Mouse (Mus musculus): ENCODE measurements around the gene Htr6. TPM values are rescaled to one million over a fixed set of nuclear protein-coding genes. Genes with fewer than 3 reads are reported as not detected.
A peak's percentile ranks its signal among the peaks of the same experiment; 100 is the strongest.

The Htr6 gene
- 0.15 TPM in 1 of 2 replicates, not detected in the other for polyA plus RNA-seq (2015; fragmentation: Nextera tagmentation; extraction: Ambion mirVana)

DNA sequence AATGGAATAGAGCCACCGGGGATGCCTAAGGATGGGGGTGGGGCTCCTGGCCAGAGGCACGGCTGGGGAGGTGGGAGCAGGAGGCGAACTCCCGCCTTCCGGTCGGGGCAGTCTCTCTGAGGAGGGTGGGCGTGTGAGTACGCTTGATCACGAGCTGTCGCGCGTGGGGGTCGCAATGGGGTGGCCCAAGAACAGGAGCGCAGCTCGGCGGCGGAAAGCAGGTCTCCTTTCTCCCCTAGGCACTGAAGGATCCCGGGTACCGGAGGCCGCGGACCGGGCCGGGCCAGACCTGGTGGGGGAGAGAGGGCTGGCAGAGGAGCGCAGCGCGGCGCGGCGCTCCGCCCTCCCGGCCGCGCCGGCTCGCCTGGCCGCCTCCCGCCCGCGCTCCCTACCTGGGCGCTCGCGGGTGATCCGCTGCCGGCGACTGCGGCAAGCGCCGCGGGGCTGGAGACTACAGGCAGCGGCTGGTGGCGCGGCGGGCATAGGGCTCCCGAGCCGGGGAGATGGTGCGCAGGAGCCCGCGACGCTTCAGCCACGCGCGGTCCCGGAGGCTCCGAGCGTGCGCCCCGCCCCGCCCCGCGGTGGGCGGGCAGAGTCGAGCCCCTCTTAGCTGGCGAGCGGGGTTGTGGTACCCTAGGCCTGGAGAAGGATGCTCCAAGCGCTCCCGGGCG is at the start of gene Htr6:
TSS of gene Htr6 (minus strand) at position 530 of the 671 bp plus-strand sequence.
- under 1% methylated on average over 63 of the region's 77 CpGs for WGBS
- Histone ChIP-seq H3K4me2 (peak within 1 kb of the TSS; percentile 95), H3K4me1 (peaks cover 24% of the 10 kb centered on the region), H3K9me3 (no peaks in the 10 kb centered on the region), H3K36me3 (no peaks in the 10 kb centered on the region), H3K27me3 (peaks cover 61% of the 10 kb centered on the region), H3K9ac (peak within 1 kb of the TSS; percentile 37; the same call in 1 of the 2 replicates), H3K27ac (no peak within 1 kb of the TSS), H3K4me3 (peak within 1 kb of the TSS; percentile 56)
- ATAC-seq (ENCODE audit: insufficient number of reproducible peaks, low FRiP score, low TSS enrichment, low read depth), result no peak

DNA sequence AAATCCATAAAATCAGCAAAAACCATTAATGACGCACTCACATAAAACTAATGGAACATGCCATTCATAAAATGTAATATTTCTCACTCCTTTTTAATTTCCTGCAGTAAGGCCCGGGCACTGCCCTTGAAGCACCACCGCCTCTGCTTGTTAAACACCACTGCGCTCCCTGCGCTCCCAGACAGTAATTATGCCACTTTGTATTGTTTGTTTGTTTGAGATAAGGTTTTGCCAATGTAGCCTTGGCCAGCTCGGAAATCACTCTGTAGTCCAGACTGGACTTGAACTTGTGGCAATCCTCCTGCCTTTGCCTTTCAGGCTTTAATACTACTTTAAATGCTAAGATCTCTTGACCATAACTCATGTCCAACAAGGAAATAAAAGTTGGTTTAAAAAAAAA is 49.6 kb upstream of the Htr6 start:
- Histone ChIP-seq H3K4me3 (no peak overlapping the region), H3K27me3 (no peaks in the 10 kb centered on the region), H3K4me2 (no peak overlapping the region), H3K36me3 (0 out of 2 replicates have a peak, but pooled peaks cover 3% of the 10 kb centered on the region), H3K27ac (no peak overlapping the region), H3K9ac (no peak overlapping the region), H3K9me3 (no peaks in the 10 kb centered on the region), H3K4me1 (peaks cover 19% of the 10 kb centered on the region)
- ATAC-seq (ENCODE audit: insufficient number of reproducible peaks, low FRiP score, low TSS enrichment, low read depth), result no peak
- 70% methylated on average over 6 of the region's 6 CpGs for WGBS

DNA sequence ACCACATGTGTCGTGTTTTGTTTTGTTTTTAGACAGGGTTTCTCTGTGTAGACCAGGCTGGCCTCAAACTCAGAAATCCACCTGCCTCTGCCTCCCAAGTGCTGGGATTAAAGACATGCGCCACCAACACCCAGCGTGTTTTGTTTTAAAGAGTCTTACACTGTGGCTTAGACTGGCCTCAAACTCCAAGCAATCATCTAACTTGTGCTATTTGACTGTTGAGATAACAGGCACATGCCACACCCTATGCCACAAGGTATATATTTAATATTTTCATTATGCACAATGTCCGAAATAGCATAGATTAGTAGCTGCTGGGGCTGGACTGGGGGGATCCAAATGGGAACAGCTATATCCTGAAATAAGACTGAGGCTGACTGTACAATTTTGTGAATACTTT is 47.2 kb upstream of the Htr6 start:
- Histone ChIP-seq H3K9ac (no peak overlapping the region), H3K4me3 (no peak overlapping the region), H3K4me2 (no peak overlapping the region), H3K27ac (no peak overlapping the region), H3K36me3 (0 out of 2 replicates have a peak, but pooled peaks cover 3% of the 10 kb centered on the region), H3K27me3 (no peaks in the 10 kb centered on the region), H3K9me3 (no peaks in the 10 kb centered on the region), H3K4me1 (peaks cover 17% of the 10 kb centered on the region)
- ATAC-seq (ENCODE audit: insufficient number of reproducible peaks, low FRiP score, low TSS enrichment, low read depth), result no peak
- WGBS, result 90% methylated on average over 4 of the region's 4 CpGs

DNA sequence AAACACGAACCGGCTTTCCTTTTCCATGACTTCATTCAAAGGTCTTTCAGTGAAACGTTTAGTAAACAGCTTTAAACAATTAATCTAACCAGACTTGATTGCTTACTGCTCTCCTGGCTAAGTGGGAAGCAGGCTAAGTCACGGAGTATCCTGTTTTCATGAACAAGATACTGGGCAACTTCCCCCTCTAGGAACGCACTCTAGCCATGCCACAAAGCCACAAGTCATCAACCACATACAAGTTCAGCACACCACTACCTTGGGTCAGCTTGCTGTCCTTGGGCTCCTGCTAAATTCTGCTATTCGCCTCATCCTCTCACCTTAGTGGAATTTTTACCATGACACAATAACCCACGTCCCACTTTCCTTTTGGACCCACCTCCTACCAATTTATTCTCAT is 45.6 kb upstream of the Htr6 start:
- Histone ChIP-seq H3K4me2 (no peak overlapping the region), H3K27me3 (no peaks in the 10 kb centered on the region), H3K9ac (no peak overlapping the region), H3K9me3 (no peaks in the 10 kb centered on the region), H3K36me3 (no peaks in the 10 kb centered on the region), H3K4me3 (no peak overlapping the region), H3K4me1 (peaks cover 17% of the 10 kb centered on the region), H3K27ac (no peak overlapping the region)
- 49% methylated on average over 7 of the region's 7 CpGs for WGBS
- ATAC-seq (ENCODE audit: insufficient number of reproducible peaks, low FRiP score, low TSS enrichment, low read depth), result no peak

DNA sequence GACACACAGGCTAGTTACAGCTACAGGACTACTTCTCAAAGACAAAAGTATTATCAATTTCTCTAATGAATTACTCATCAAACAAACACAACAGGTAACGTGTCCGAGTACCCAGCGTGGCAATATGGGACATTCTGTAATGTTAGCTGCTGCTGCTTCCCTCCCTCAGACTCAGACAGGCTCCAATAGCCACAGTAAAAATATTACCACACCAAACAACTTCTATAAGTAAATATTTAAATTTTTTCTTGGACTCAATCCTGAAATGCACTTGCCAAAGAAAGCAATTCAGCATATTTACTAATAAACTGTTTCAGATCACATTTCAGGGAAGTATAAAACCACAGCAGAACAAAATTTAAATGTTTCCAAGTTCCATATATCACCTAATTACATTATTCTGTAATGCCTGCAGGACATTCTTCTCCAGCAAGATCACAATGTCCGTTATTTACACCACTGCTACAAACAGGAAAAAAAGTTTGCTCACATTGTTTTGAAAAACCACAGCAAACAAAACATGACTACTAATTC is 45.0 kb upstream of the Htr6 start:
- 56% methylated on average over 4 of the region's 4 CpGs for WGBS

DNA sequence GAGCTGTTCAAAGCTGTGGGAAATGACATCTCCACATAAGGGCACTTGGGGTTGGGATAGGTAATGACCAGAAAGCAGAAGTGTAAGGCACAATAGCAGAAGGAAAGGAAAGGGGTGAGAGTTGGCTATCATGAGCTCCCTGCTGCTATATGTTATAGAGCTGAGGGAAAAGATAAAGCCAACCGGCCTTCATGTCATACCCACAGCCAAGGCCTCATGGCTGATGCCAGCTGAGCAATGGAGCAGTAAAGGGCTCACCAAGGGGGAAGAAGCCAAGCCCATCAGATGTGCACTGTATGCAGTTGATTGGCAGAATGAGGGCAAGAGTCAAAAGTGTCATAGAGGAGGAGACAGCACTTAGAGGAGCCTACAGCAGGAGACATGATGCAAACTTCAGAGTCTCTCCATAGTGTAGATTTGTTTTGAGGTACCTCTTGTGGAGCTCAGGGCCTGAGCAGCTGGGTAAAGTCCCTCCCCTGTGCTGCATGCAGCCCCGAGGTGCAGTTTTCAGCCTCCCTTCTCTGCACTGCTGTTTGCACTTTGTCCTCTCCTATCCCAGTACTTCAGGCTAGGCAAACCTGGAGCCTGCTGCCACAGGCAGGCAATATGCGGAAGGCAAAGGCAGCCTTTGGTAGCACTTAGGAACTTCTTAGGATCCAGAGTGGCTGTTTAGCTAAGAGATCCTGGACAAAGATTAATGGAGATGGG is 41.1 kb upstream of the Htr6 start:
- H3K9ac ChIP-seq, result no peak overlapping the region
- no peak overlapping the region for H3K4me2 ChIP-seq
- no peaks in the 10 kb centered on the region for H3K9me3 ChIP-seq
- WGBS, result 83% methylated on average over 3 of the region's 3 CpGs
- no peak for ATAC-seq (ENCODE audit: insufficient number of reproducible peaks, low FRiP score, low TSS enrichment, low read depth)
- no peak overlapping the region for H3K4me3 ChIP-seq
- no peaks in the 10 kb centered on the region for H3K27me3 ChIP-seq
- H3K27ac ChIP-seq, result no peak overlapping the region
- H3K36me3 ChIP-seq, result no peaks in the 10 kb centered on the region
- H3K4me1 ChIP-seq, result peaks cover 22% of the 10 kb centered on the region

More for the DNA sequence above, 45.0 kb upstream of the Htr6 start:
- Histone ChIP-seq H3K36me3 (no peaks in the 10 kb centered on the region), H3K9ac (no peak overlapping the region), H3K27ac (no peak overlapping the region), H3K27me3 (no peaks in the 10 kb centered on the region), H3K9me3 (no peaks in the 10 kb centered on the region), H3K4me3 (no peak overlapping the region), H3K4me2 (no peak overlapping the region), H3K4me1 (peaks cover 17% of the 10 kb centered on the region)
- ATAC-seq (ENCODE audit: insufficient number of reproducible peaks, low FRiP score, low TSS enrichment, low read depth), result no peak

DNA sequence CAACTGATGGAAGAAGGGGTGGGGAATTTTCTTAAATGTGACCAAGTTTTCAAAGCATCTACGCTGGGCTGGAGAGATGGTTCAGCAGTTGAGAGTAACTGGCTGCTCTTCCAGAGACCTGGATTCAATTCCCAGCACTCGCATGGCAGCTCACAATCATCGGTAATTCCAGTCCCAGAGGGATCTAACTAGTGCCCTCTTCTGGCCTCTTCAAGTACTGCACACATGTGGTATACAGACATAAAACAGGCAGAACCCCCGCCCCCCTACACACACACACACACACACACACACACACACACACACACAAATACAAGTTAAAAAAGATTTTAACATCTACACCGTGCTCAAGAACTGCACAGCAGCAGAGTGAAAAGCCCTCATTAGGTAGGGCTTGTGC is 40.4 kb upstream of the Htr6 start:
- no peak overlapping the region for H3K9ac ChIP-seq
- H3K4me2 ChIP-seq, result no peak overlapping the region
- no peaks in the 10 kb centered on the region for H3K27me3 ChIP-seq
- no peaks in the 10 kb centered on the region for H3K36me3 ChIP-seq
- H3K4me3 ChIP-seq, result no peak overlapping the region
- H3K27ac ChIP-seq, result no peak overlapping the region
- no peaks in the 10 kb centered on the region for H3K9me3 ChIP-seq
- 90% methylated on average over 5 of the region's 5 CpGs for WGBS
- H3K4me1 ChIP-seq, result peaks cover 24% of the 10 kb centered on the region
- ATAC-seq (ENCODE audit: insufficient number of reproducible peaks, low FRiP score, low TSS enrichment, low read depth), result no peak

DNA sequence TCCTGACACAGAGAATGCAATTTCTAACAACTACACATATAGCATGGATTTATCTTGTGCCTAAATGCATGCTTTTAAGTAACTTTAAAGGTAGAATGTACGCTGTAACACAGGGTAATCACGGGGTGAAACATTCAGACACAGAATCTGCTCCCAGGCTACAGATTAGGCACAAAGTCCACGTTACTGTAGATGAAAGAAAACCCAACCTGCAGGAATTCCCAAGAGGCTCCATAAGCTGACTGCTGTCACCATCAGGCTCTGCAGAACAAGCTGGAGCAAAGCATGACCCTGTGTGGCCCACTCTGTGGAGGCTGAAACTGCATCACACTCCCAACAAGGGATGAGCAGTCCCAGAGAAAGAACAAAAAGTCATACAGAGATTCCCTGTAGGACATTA is 37.1 kb upstream of the Htr6 start:
- H3K9ac ChIP-seq, result no peak overlapping the region
- H3K36me3 ChIP-seq, result no peaks in the 10 kb centered on the region
- H3K27ac ChIP-seq, result no peak overlapping the region
- no peak for ATAC-seq (ENCODE audit: insufficient number of reproducible peaks, low FRiP score, low TSS enrichment, low read depth)
- no peaks in the 10 kb centered on the region for H3K9me3 ChIP-seq
- WGBS, result 65% methylated on average over 3 of the region's 3 CpGs
- no peaks in the 10 kb centered on the region for H3K27me3 ChIP-seq
- no peak overlapping the region for H3K4me3 ChIP-seq
- peaks cover 16% of the 10 kb centered on the region for H3K4me1 ChIP-seq
- no peak overlapping the region for H3K4me2 ChIP-seq

DNA sequence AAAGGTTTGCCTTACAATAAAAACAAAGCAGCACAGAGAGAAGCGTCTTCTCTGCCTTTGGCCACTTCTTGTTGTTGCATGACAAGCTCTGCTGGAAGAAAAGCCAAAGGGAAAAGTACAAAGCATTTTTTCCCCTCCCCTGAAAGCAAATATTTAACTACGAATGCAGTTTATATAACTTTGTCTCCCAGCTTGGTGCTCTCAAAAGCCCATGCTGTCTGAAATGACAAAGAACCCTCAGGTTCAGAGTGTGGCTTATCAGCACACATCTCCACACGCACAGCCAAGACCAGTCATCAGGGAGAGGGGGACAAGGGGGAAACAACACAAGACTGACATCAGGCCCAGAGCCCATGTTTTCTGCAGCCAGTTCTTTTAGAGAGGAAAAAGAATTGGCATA is 36.1 kb upstream of the Htr6 start:
- H3K4me2 ChIP-seq, result no peak overlapping the region
- peak overlapping the region; percentile 61 for H3K27ac ChIP-seq

DNA sequence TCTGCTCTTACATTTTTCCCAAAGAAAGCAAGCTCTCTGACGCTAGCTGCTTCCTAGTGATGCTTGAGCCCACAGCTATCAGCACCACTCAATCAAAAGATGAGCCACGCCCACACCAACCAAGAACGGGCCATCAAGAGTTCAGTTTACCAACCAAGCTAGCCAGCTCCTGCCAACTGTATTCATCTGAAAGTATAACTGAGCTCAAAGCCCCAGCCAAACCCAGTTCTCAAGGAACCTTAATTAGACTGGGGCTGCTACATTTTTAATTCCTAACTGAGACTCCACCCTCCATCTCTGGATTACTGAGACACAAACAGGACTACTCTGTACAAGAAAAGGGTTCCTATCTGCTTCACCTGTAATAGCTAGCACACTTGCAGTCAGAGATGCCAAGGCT is 35.5 kb upstream of the Htr6 start:
- Histone ChIP-seq H3K27ac (peak overlapping the region; percentile 61), H3K27me3 (no peaks in the 10 kb centered on the region), H3K4me3 (no peak overlapping the region), H3K4me2 (no peak overlapping the region), H3K9ac (no peak overlapping the region), H3K36me3 (no peaks in the 10 kb centered on the region), H3K4me1 (peaks cover 16% of the 10 kb centered on the region), H3K9me3 (no peaks in the 10 kb centered on the region)
- ATAC-seq (ENCODE audit: insufficient number of reproducible peaks, low FRiP score, low TSS enrichment, low read depth), result no peak
- 58% methylated on average over 3 of the region's 3 CpGs for WGBS

More for the DNA sequence above, 36.1 kb upstream of the Htr6 start:
- Histone ChIP-seq H3K27me3 (no peaks in the 10 kb centered on the region), H3K4me1 (peaks cover 16% of the 10 kb centered on the region), H3K9me3 (no peaks in the 10 kb centered on the region), H3K4me3 (no peak overlapping the region), H3K36me3 (no peaks in the 10 kb centered on the region), H3K9ac (no peak overlapping the region)
- no peak for ATAC-seq (ENCODE audit: insufficient number of reproducible peaks, low FRiP score, low TSS enrichment, low read depth)
- WGBS, result 32% methylated on average over 3 of the region's 3 CpGs

DNA sequence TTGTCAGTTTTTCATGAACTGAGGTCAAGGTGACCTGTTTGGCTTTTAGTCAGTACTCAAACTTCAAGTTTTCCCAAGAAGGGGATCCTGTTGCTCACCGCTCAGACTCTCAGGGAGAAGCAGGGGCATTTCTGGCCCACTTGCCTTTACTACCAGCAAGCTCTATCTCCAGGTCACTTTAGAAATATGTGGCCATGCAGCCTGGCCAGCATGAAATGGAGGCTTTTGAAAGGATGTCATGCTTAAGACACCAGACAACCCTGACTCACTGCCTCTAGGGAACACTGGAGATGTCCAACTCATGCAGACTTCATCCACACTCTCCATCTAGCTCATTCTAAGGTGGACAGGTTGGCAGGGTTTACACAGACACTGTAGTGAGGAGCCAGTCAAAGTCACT is 30.1 kb upstream of the Htr6 start:
- H3K4me2 ChIP-seq, result no peak overlapping the region
- H3K27me3 ChIP-seq, result no peaks in the 10 kb centered on the region
- H3K9me3 ChIP-seq, result no peaks in the 10 kb centered on the region
- peaks cover 15% of the 10 kb centered on the region for H3K4me1 ChIP-seq
- peaks cover 34% of the 10 kb centered on the region for H3K36me3 ChIP-seq
- H3K27ac ChIP-seq, result no peak overlapping the region; the same call in 1 of the 2 replicates
- H3K9ac ChIP-seq, result no peak overlapping the region
- no peak overlapping the region for H3K4me3 ChIP-seq
- WGBS, result 84% methylated on average over 1 of the region's 1 CpGs
- no peak for ATAC-seq (ENCODE audit: insufficient number of reproducible peaks, low FRiP score, low TSS enrichment, low read depth)

DNA sequence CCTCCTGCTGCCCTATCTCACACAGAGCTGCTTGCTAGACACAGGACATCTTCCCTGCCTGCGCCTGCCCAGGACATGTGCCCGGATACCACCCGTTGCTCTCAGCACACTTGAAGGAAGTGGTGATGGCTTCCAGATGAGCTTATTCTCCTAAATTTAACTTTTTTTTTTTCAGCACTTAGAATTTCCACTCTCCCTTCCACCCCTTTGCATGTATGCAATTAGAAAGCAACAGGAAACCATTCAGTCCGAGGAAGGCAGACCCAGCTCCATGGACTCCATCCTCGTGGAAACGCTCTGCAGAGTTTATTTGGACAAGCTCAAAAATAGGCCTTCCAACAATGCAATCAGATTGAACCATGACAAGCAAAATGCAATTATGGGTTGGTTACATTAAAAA is 26.2 kb upstream of the Htr6 start:
- peaks cover 16% of the 10 kb centered on the region for H3K4me1 ChIP-seq
- no peak overlapping the region for H3K9ac ChIP-seq
- H3K27ac ChIP-seq, result no peak overlapping the region
- no peak for ATAC-seq (ENCODE audit: insufficient number of reproducible peaks, low FRiP score, low TSS enrichment, low read depth)
- WGBS, result 56% methylated on average over 6 of the region's 6 CpGs
- no peak overlapping the region for H3K4me3 ChIP-seq
- no peaks in the 10 kb centered on the region for H3K9me3 ChIP-seq
- peaks cover 34% of the 10 kb centered on the region for H3K36me3 ChIP-seq
- no peaks in the 10 kb centered on the region for H3K27me3 ChIP-seq
- no peak overlapping the region for H3K4me2 ChIP-seq

Data from limb, embryonic 15.5 days (tissue).